Mouse (Mus musculus) CH12F3 (cell line): ENCODE results near the gene Fbxo42.

Experiments used
- in situ Hi-C: fragments of 300-500 bp; cut with MboI; formaldehyde crosslinking; loops from 2 replicates; pipeline ENCODE4 v1.14.3; 2020; ENCODE audit warnings: low sequenced_read_pairs

Fbxo42 gene

DNA sequence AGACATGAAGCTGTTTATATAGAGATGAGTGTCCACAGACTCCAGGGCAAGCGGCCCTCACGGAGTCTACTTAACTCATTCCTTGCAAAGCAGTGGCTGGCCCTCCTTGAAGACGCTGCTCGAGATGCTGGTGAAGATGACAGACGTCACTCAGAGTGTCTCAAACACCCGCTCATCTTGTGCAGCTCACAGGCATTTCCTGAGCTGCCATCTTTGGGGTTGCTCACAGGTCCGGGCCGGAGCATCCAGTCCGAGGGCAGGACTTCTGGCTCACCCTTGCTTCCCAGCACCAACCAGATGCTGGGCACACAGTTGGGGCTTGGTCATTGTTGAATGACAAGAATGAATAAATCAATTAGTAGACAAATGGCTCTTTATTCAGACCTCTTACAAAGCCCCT is 65.2 kb downstream of the Fbxo42 start:
- in situ Hi-C loops = loop anchor here (10.0 kb wide), 1 partner anchor 68 kb away; the partner anchor contains the start of gene Fbxo42

GRCm38 (mm10) chr4:141213342-141213741 is 65.6 kb downstream of the Fbxo42 start:
- in situ Hi-C loops = loop anchor here (10.0 kb wide), 1 partner anchor 69 kb away; the partner anchor contains the start of gene Fbxo42

DNA sequence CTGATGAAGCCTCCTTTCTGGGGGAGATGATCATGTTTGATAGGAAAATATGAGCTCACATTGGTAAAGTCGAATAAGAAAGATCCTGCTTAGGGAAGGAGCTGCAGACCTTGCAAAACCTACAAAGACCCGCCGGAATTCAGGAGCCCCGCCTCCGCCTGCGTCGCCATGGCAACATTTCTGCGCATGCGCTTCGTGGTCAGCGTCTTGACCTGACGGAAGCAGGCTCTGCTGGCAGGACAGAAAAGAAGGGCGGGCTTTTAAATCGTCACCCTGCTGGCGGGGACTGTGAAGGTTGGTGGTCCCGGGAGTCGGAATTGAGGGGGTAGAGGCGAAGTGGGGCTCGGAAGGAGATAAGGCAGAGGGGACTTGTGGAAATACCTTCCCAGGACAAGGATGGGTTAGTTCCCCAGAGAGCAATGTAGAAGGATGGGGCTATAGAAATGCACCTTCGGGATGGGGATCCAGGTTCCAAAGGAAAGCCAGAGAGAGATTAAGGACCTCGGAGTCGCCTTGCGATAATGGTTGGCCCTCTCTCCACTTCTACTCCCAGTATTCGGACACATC is 66.1 kb downstream of the Fbxo42 start, which contains the start of gene Rsg1:
Rsg1 (plus strand) TSS at position 187 of the 567 bp plus-strand sequence.
- in situ Hi-C loops = loop anchor here (10.0 kb wide), 1 partner anchor 69 kb away; the partner anchor contains the start of gene Fbxo42

- in situ Hi-C loops = loop anchor here (10.0 kb wide), 1 partner anchor 70 kb away; the partner anchor contains the start of gene Fbxo42
These were observed 66.7 kb downstream of the Fbxo42 start for GRCm38 (mm10) chr4:141214337-141214851.

GRCm38 (mm10) chr4:141219583-141220213 is 72.0 kb downstream of the Fbxo42 start:
- in situ Hi-C loops = loop anchor here (10.0 kb wide), 1 partner anchor 75 kb away; the partner anchor contains the start of gene Fbxo42

DNA sequence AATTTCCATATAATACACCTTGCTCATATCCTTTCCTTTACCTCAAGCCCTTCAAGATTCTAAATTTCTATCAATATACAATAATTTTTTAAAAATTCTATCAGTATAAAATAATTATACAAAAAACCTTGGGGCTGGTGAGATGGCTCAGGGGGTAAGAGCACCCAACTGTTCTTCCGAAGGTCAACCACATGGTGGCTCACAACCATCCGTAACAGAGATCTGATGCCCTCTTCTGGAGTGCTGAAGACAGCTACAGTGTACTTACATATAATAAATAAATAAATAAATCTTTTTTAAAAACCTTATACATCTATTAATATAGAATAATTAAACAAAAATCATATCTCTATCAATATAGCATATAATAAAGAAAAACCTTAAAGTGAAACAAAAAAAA is 74.1 kb downstream of the Fbxo42 start:
- in situ Hi-C loops = no loop called here

DNA sequence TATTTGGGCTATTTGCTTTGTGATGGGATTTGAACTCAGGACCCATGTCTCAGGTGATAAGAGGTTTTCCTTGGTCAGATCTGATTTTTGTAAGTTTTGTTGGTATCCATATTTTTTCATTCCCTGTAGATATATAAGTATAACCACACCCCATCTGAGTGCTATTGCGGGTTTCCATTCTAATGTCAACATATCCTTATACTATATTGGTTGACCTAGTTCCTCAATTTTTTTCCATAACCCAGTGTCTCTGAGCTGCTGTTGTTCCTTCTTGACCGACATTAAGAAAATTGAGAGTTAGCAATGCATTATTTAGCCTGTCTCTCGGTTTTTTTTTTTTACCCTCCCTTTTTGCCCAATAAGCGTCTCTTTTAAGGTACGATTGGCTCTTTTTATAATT is 75.0 kb downstream of the Fbxo42 start:
- in situ Hi-C loops = no loop called here

- in situ Hi-C loops = no loop called here
These were observed 81.0 kb downstream of the Fbxo42 start for GRCm38 (mm10) chr4:141228687-141229086.

DNA sequence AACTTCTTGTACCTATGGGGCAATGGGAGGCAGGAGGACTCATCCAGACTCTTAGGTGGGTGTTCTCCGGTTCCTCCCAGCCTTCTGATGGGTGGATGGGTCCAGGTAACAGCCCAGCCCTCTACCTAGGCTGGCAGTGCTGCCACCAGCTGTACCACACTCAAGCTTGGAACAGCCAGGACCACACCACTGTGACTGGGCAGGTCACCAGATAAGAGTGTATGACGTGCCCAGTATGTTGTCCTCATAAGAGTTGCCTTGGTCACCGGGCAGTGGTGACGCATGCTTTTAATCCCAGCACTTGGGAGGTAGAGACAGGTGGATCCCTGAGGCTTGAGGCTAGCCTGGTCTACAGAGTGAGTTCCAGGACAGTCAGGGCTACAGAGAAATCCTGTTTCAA is 85.5 kb downstream of the Fbxo42 start:
- in situ Hi-C loops = no loop called here

GRCm38 (mm10) chr4:141235537-141236111 is 87.9 kb downstream of the Fbxo42 start:
- in situ Hi-C loops = no loop called here

- in situ Hi-C loops = no loop called here
These were observed 89.1 kb downstream of the Fbxo42 start for GRCm38 (mm10) chr4:141236856-141237255.

DNA sequence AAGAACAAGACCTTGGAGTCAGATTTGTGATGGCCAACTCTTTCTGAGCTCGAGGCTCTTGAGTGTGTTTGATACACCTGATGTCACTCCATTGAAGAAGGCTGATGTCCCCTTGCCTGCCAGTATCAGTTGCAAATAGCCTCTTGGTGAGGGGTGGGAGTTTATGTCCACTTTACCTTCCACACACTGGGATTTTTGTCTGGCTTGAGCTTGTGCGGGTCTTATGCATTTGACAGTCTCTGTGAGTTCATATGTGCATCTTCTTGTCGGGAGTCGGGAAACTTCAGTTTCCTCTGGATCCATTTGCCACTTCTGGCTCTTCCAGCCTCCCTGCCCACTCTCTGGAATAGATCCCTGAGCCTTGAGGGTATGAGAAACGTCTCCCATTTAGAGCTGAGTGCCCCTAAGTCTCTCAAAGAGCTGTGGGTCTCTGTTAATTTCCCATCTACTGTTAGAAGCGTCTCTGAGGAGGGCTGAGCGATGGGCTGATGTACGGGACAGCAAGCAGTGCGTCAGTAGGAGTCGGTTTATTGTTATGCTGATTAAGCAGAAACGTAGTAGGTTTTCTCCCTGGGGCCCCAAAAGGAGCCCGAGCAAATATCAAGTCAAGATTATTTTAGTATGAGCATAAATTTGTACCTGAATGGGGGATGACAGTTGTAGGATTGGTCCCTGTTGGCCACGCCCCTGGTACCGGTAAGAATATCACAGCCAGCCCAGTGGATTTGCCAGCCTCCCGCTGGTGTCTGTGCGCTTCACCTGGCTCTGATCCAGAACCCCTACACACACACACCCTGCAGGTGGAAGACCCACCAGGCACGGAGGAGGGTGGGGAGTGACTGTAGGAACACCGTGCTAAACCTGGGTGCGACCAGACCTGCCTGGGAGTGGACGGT is 91.0 kb downstream of the Fbxo42 start:
- in situ Hi-C loops = no loop called here

DNA sequence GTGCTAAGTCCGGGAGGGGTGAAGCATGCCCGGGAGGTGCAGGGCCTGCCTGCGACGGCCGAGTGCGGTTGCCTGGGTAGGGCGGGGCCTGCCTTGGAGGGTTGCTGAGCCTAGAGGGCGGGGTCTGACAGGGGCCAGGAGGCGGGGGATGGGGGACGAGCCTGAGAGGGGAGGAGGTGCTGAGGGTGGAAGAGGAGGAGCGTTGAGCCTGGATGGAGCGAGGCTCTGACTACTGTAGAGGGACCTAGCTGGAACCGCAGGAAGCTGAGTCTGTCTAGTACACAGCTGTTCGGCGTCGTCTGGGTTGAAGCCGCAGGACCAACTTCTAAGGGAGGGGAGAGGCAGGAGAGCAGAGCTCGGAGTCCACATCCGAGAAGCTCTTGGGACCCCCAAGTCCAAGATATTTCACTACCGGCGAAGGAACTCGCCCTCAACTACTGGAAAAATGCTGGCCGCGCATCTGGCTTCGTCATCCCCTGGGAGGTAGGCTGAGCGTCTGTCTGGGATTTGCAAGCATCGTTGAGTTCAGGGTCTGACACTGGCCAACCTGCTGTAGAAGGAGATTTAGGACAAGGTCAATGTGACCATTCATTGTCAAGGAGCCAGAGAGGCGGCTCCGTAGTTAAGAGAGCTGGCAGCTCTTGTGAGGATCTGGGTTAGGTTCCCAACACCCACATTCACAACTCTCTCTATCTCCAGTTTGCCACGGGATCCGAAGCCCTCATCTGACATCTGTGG is 91.8 kb downstream of the Fbxo42 start, which contains the start of gene Arhgef19:
Arhgef19 (plus strand) TSS at position 112 of the 738 bp plus-strand sequence.
- in situ Hi-C loops = no loop called here

DNA sequence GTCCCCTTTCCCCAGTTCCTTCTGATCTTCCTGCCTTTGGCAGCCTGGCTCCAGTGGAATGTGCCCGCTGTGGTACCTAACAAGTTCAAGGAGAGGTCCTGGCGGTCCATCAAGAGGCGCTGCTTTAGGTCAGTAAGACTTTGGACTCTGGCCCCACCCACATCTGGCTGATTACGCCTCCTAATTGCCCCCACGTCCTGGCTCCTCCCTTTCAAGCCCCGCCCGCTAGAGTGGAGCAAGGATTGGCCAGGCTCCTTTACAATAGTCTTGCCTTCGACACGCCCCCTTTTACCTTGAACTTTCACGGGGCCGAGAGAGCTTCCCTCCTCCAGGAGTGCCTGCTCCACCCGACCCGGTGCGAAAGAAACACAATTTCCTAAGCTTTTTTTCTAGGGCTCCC is 92.9 kb downstream of the Fbxo42 start:
- in situ Hi-C loops = no loop called here

- in situ Hi-C loops = no loop called here
These were observed 94.1 kb downstream of the Fbxo42 start for GRCm38 (mm10) chr4:141241861-141242260.

DNA sequence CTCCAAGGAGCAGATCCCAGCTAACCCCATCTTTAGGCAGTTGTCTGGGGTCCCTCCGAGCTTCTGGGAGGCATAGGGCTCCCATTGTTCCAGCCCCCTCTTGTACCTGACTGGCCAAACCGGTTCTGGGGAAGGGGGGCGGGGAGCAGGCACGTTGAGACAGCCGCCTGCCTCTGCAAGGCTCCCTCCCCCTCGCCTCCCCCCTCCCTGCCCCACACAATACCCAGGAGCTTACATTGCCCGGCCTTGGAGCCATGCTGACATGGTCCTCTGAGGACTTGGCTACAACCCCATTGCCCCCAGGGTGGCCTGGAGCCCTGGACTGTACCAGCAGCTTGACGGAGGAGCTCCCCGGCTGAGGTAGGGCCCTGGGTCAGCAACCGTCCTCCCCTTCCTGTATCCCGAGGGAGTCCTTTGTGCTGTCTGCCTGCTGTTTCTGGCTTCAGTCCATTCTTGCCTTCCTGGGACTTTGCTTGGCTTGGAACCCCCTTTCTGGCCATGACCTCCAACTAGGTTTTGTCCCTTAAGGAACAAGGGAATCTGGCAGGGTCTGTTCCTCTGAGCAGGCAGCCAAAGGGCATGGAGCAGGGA is 95.0 kb downstream of the Fbxo42 start:
- in situ Hi-C loops = no loop called here

DNA sequence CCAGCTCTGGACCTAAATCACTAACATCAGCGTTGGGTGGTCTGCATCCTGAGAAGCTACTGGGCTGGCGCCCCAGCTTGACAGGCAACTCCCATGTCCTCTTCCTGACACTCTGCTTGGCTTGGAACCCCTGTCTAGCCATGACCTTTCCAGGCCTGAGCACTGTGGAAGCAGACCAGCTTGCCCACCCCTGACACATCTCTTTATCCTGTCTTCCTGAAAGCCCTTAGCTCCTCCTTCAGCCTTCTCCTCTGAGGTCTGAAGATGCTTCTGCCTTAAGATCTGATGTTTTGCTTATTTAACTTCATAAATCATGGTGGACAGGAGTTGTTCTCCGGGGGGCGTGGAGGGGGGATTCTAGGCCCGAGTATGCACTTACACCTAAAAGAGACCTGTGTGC is 95.9 kb downstream of the Fbxo42 start:
- in situ Hi-C loops = no loop called here

DNA sequence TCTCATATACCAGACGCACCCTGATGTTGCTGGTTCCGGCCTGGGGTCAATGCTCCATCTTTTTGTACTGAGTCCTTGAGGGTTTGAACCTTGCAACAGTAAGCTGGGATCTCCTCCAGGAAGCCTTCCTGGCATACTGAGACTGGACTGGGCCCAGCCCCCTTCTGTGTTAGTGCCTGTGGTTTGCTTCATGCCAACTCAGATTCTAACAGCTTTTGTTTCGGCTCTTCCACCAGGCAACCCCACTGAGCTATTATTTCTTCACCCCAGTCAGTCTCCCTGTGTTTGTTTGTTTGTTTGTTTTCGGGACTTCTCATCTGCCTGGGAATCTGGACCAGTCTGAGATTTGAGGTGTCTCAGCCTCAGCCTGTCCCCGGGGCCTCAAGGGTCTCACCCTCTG is 96.7 kb downstream of the Fbxo42 start:
- in situ Hi-C loops = no loop called here

DNA sequence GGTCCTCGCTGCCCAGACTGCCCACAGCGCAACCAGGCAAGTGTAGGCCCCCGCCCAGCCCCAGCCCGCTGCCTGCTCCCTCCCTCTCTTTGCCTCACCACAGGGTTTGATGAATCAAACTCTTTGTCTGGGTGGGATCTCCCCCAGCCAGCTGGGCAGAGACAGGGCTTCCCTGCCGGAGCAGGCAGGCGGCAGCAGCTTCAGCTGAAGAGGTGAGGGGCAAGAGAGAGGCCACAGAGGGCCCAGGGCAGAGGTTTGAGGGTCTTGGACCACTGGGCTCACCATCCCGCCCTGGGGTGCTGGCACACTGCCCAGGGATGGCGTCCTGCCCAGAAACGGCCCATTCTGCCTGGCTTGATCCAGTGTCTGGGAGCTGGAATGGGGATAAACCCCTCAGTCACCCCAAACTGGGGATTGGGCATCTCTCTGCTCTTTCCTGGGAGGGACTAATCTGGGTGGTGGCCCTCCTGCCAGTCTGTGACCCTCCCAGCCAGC is 97.3 kb downstream of the Fbxo42 start:
- in situ Hi-C loops = no loop called here
